Mouse (Mus musculus): ENCODE measurements around the gene Arhgap6. TPM values are rescaled to one million over a fixed set of nuclear protein-coding genes. Genes with fewer than 3 reads are reported as not detected.
A peak's percentile ranks its signal among the peaks of the same experiment; 100 is the strongest.

Gene Arhgap6
- polyA plus RNA-seq, 1 experiment from 2014 or later: 1.4 TPM

DNA sequence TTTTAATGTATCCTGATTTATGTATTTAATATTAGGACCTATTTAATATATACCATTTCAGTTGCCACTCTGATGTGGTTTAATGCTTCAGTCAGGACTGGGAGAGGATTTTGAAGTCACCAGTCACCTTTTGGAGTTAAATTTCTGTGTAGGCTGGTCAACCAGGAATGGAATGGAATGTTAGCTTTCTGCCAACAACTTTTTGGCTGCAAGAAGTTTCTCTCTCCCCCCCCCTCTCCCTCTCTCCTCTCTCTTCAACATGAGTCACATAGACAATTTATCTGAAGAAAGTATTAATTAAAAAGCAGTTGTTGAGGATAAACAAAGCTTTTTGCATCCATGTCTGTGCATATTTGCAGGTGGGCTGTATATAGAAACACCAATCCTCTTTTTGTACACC lies 217.8 kb downstream of the Arhgap6 start:
- Histone ChIP-seq H3K27ac (no peak overlapping the region), H3K27me3 (peaks cover 6% of the 10 kb centered on the region; the same call in 1 of the 2 replicates), H3K9me3 (replicated peaks) (no peaks in the 10 kb centered on the region), H3K4me2 (replicated peaks) (no peak overlapping the region), H3K9ac (no peak overlapping the region), H3K36me3 (no peaks in the 10 kb centered on the region), H3K4me3 (no peak overlapping the region), H3K4me1 (no peaks in the 10 kb centered on the region)
- no peak for ATAC-seq (ENCODE audit: low FRiP score)

DNA sequence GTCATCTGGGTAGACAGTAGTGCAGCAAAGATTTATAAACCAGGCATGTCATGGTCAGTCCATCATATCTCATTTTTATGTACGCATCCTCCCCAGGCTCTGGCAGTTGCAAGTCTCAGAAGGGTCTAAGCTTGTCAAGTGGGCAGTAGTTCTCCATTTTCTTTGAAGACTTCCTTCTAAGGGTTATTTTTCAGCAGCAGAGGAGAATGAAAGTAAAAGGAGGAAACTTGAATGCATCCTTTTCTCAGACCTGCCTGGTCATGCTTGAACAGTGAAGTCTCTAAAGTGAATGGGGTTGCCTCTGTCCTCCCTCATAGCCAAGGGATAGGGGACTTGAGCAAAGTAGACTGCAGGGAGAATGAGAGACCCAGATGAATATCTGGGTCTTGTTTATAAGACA lies 239.5 kb downstream of the Arhgap6 start:
- no peak overlapping the region for H3K4me2 ChIP-seq (replicated peaks)
- H3K27ac ChIP-seq: no peak overlapping the region
- H3K4me1 ChIP-seq: no peaks in the 10 kb centered on the region
- H3K36me3 ChIP-seq: no peaks in the 10 kb centered on the region
- no peak for ATAC-seq (ENCODE audit: low FRiP score)
- no peak overlapping the region for H3K4me3 ChIP-seq
- H3K9me3 ChIP-seq (replicated peaks): no peaks in the 10 kb centered on the region
- no peak overlapping the region for H3K9ac ChIP-seq
- H3K27me3 ChIP-seq: peaks cover 27% of the 10 kb centered on the region
- 90% methylated on average over 1 of the region's 1 CpGs for WGBS

DNA sequence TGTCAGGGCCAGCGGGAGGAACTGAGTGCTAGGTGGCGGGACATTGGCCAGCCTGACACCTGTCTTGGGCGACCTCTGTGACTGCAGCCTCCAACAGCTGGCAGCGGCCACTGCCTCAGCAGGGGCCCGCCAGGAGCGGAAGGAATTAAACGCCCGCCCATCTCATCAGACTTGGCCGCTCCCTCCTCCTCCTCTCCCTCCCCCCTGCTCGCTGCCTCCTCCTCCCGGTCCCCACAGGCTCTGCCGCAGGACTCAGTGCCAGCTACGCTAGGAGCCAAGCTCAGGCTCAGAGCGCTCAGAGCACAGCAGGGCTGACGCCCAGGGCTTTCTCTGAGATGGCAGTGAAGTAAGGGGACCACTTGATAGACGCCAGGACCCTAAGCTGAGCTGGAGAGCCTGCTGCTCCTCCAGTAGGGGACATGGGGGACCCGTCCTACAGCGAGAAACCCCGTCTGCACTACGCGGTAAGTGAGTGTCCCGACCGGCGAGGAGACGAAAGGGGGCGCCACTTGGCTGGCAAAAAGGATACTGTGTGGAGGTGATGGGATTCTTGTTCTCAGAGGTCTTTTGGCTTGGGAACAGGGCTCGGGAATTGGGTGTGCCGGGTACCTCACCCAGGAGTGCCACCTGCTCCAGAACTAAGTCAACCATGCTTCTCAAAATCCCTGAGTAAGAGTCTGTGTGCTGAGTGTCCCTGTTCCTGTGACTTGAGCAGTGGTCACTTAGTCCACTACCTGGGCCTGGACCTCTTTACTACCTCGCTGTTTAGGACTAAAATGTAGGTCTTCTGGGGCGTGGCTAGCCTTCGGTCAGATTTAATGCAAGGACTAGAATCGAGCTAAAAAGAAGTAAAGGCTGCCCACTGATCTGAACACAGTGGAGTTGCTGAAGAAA lies 241.8 kb downstream of the Arhgap6 start:
- H3K9ac ChIP-seq: peak overlapping the region; percentile 49
- H3K4me1 ChIP-seq: no peaks in the 10 kb centered on the region
- no peaks in the 10 kb centered on the region for H3K36me3 ChIP-seq
- WGBS: 22% methylated on average over 28 of the region's 32 CpGs
- no peak overlapping the region for H3K27ac ChIP-seq
- peak overlapping the region; percentile 59 for H3K4me2 ChIP-seq (replicated peaks)
- peaks cover 27% of the 10 kb centered on the region for H3K27me3 ChIP-seq
- no peaks in the 10 kb centered on the region for H3K9me3 ChIP-seq (replicated peaks)
- H3K4me3 ChIP-seq: peak overlapping the region; percentile 34
- ATAC-seq (ENCODE audit: low FRiP score): peak; percentile 88

DNA sequence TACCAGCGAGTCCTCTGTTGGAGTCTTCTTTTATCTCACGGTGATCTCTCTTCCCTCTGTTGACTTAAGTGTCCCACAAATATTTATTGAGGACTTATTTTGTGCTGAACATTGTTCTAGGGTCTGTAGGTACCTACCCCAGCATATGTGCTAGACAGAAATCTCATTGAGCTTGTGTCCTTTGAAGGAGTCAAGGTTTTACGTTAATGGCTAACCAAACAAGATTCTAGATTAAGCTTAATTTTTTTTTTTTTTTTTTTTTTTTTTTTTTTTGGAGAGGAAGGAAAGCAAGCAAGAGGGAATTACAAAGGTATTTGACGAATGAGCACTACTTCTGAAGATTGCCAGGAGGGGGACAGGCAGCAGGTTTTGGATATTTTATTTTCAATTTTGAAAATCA lies 242.5 kb downstream of the Arhgap6 start:
- Histone ChIP-seq H3K36me3 (no peaks in the 10 kb centered on the region), H3K9me3 (replicated peaks) (no peaks in the 10 kb centered on the region), H3K4me2 (replicated peaks) (no peak overlapping the region), H3K27ac (no peak overlapping the region), H3K9ac (no peak overlapping the region), H3K4me1 (no peaks in the 10 kb centered on the region), H3K27me3 (peaks cover 27% of the 10 kb centered on the region), H3K4me3 (no peak overlapping the region)
- ATAC-seq (ENCODE audit: low FRiP score): no peak
- WGBS: 61% methylated on average over 4 of the region's 4 CpGs

DNA sequence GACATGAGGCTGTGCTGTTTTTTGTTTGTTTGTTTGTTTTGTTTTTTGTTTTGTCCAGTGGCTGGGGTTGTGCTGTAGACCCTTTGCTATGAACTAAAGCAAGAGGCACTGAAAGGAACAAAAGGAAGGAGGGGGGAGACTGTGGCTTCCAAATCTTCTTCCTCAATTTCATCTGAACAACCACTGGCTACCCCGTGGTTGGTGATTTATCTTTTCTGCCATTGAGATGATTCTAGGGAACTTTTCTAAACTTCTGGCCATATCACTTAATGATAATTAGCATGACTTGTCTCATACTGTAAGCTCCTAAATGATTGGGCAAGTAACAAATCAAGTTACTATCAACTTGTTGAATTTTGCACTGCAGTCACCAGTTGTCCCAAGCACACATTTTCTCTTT lies 249.0 kb downstream of the Arhgap6 start:
- H3K36me3 ChIP-seq: no peaks in the 10 kb centered on the region
- ATAC-seq (ENCODE audit: low FRiP score): no peak
- H3K9me3 ChIP-seq (replicated peaks): no peaks in the 10 kb centered on the region
- H3K9ac ChIP-seq: no peak overlapping the region
- H3K4me2 ChIP-seq (replicated peaks): no peak overlapping the region
- H3K4me3 ChIP-seq: no peak overlapping the region
- H3K27ac ChIP-seq: no peak overlapping the region
- WGBS: 69% methylated on average over 1 of the region's 1 CpGs
- H3K27me3 ChIP-seq: peaks cover 5% of the 10 kb centered on the region; the same call in 1 of the 2 replicates
- H3K4me1 ChIP-seq: no peaks in the 10 kb centered on the region

DNA sequence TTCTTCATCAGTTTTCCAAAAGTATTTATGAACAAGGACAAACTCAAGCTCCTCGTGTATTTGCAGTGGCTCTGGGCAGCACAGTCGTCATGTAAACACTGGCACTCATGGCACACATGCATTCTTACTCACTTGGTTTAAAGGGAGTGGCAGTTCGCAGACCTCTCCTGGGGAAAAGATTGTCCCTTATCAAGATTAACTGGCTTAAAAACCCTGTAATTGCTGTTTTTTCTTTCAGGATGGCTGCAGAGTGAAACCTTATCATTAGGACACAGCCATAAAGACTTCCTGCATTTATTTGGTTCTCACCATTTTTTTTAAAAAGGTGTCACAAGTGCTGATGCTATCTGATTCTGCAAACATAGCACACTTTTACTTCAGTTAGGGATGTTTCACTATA lies 252.7 kb downstream of the Arhgap6 start:
- Histone ChIP-seq H3K27me3 (peaks cover 5% of the 10 kb centered on the region; the same call in 1 of the 2 replicates), H3K4me3 (no peak overlapping the region), H3K4me1 (no peaks in the 10 kb centered on the region), H3K27ac (no peak overlapping the region), H3K4me2 (replicated peaks) (no peak overlapping the region), H3K9ac (no peak overlapping the region), H3K9me3 (replicated peaks) (no peaks in the 10 kb centered on the region), H3K36me3 (no peaks in the 10 kb centered on the region)
- 63% methylated on average over 3 of the region's 3 CpGs for WGBS
- no peak for ATAC-seq (ENCODE audit: low FRiP score)

DNA sequence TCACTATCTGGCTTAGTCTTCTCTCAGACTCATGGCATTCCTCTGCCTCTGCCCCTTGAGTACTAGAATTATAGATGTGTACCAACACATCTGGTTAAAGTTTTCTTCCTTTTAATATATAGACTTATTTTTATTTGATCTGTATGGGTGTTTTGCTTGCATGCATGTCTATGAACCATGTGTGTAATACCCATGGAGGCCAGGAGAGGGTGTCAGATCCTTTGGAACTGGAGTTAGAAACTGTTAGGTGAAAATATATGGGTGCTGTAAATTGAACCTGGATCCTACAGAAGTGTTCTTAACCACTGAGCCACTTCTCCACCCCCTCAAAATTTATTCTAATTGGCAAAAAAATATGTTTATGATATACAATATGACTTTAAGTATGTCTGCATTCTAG lies 254.7 kb downstream of the Arhgap6 start:
- no peak overlapping the region for H3K9ac ChIP-seq
- H3K4me3 ChIP-seq: no peak overlapping the region
- H3K36me3 ChIP-seq: no peaks in the 10 kb centered on the region
- no peaks in the 10 kb centered on the region for H3K4me1 ChIP-seq
- ATAC-seq (ENCODE audit: low FRiP score): no peak
- no peak overlapping the region for H3K27ac ChIP-seq
- H3K27me3 ChIP-seq: 0 out of 2 replicates have a peak, but pooled peaks cover 7% of the 10 kb centered on the region
- no peaks in the 10 kb centered on the region for H3K9me3 ChIP-seq (replicated peaks)
- H3K4me2 ChIP-seq (replicated peaks): no peak overlapping the region

DNA sequence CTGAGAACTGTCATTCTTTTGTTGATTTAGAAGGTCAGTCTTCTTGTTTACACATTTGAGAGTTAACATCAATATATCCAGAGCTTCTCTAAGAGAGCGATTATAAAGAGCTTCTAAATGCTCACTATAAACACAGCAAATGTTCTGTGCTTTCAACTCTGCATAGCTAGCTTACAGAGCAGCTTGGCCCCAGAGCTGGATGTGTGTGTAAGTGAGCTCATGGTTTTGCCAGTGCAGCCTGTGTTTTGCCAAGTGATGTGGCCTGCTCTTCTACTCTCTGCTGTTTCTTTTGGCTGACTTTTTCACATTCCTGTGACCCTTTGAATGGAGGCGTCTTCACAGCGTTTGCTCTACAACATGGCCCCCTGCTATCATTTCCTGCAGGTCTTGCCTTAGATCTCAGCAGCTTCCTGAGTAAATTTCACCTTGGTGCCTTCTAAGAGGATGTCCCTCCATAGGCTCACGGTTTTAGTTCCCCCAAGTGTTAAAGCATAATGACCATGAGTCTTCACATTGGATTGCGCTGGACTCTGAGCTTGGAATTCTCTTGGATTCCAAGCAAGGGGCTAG lies 259.1 kb downstream of the Arhgap6 start:
- WGBS: 51% methylated on average over 5 of the region's 5 CpGs
- no peak for ATAC-seq (ENCODE audit: low FRiP score)
- no peak overlapping the region for H3K9ac ChIP-seq

DNA sequence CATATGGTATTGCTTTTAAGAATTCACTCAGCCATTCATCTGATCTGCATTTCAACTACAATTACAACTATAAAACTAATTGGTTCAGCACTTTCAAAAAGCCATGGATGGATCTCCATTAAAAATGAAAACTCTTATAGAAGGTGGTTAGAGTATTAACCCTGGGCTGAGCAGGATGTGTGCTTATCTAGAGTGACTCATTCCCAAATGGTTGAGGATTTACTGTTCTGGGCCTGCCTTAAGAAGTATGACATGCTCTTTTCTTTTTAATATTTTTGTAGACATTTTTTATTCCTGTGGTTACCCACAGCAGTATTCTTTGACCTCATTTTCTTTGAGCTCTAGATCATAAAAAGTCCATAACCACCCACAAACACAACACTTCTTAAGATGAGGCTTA lies 267.7 kb downstream of the Arhgap6 start:
- no peak for ATAC-seq (ENCODE audit: low FRiP score)

More for the DNA sequence above, 259.1 kb downstream of the Arhgap6 start:
- Histone ChIP-seq H3K27me3 (0 out of 2 replicates have a peak, but pooled peaks cover 2% of the 10 kb centered on the region), H3K9me3 (replicated peaks) (no peaks in the 10 kb centered on the region), H3K27ac (no peak overlapping the region), H3K36me3 (no peaks in the 10 kb centered on the region), H3K4me1 (no peaks in the 10 kb centered on the region), H3K4me2 (replicated peaks) (no peak overlapping the region), H3K4me3 (no peak overlapping the region)

DNA sequence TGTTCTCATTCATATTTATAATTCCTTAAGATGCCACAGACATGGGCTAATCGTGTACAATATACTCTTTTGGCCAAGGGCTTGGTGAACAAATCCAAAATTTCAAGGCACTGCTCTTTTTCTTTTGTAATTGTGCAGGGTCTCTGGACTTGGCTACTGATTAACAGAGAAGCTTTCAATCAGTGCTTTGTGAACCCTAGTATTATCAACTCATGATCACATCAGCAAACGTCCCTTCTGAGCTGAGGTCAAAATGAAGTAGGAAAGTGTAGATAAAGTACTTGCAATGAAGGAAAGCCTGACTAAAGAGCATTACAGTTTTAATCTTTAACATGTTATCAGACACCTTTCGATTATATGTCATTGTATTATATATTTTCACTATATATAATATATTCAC lies 270.4 kb downstream of the Arhgap6 start:
- H3K4me2 ChIP-seq (replicated peaks): no peak overlapping the region
- H3K4me1 ChIP-seq: no peaks in the 10 kb centered on the region
- 63% methylated on average over 3 of the region's 3 CpGs for WGBS
- H3K27ac ChIP-seq: no peak overlapping the region
- H3K9me3 ChIP-seq (replicated peaks): no peaks in the 10 kb centered on the region
- no peaks in the 10 kb centered on the region for H3K36me3 ChIP-seq
- ATAC-seq (ENCODE audit: low FRiP score): no peak
- no peak overlapping the region for H3K4me3 ChIP-seq
- H3K27me3 ChIP-seq: peaks cover 4% of the 10 kb centered on the region
- H3K9ac ChIP-seq: no peak overlapping the region

More for the DNA sequence above, 267.7 kb downstream of the Arhgap6 start:
- Histone ChIP-seq H3K9me3 (replicated peaks) (no peaks in the 10 kb centered on the region), H3K36me3 (no peaks in the 10 kb centered on the region), H3K27ac (no peak overlapping the region), H3K9ac (no peak overlapping the region), H3K4me3 (no peak overlapping the region), H3K27me3 (peaks cover 4% of the 10 kb centered on the region), H3K4me2 (replicated peaks) (no peak overlapping the region), H3K4me1 (no peaks in the 10 kb centered on the region)

DNA sequence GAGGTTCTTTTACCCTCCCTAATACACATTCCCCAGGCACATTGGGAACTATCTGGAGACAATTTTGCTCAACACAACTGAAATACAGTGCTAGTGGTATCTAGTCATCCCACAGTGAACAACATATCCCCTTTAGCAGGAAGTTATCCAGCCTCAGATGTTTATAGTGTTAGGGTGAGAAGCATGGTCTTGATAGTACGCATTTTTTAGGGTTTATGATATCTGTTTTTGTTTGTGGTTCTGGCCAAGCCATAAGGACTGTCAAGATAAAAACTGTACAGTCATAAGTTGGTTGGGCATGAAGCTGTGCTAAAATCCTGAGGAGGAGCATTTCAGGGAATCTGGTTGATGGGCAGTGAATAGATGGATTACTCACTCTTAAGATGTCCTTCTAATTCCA lies 271.0 kb downstream of the Arhgap6 start:
- Histone ChIP-seq H3K27ac (no peak overlapping the region), H3K9ac (no peak overlapping the region), H3K36me3 (no peaks in the 10 kb centered on the region), H3K4me3 (no peak overlapping the region), H3K9me3 (replicated peaks) (no peaks in the 10 kb centered on the region), H3K27me3 (peaks cover 1% of the 10 kb centered on the region), H3K4me2 (replicated peaks) (no peak overlapping the region), H3K4me1 (no peaks in the 10 kb centered on the region)
- no peak for ATAC-seq (ENCODE audit: low FRiP score)
- 78% methylated on average over 1 of the region's 1 CpGs for WGBS

DNA sequence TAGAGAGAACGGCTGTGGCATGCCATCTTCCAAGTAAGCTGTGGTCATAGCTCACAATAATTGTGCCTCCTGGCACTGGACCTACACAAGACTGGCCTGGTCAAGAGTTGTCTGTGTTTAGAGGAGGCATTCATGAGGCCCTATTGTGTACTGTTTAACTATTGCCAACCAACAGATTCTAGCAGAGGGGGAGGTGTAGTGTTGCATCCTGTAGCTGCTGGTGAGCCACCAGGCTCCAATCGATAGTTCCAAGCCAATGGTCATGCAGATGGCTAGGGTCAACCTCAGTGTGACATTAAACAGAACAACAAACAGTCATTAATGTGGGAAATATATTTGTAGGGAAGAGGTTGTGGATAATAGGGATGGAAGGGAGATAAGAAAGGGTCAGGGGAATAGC lies 280.1 kb downstream of the Arhgap6 start:
- no peak for ATAC-seq (ENCODE audit: low FRiP score)
- Histone ChIP-seq H3K27me3 (peaks cover 10% of the 10 kb centered on the region; the same call in 1 of the 2 replicates), H3K4me3 (no peak overlapping the region), H3K9ac (no peak overlapping the region), H3K9me3 (replicated peaks) (no peaks in the 10 kb centered on the region), H3K4me2 (replicated peaks) (no peak overlapping the region), H3K27ac (no peak overlapping the region), H3K36me3 (no peaks in the 10 kb centered on the region), H3K4me1 (no peaks in the 10 kb centered on the region)
- WGBS: 85% methylated on average over 2 of the region's 2 CpGs

DNA sequence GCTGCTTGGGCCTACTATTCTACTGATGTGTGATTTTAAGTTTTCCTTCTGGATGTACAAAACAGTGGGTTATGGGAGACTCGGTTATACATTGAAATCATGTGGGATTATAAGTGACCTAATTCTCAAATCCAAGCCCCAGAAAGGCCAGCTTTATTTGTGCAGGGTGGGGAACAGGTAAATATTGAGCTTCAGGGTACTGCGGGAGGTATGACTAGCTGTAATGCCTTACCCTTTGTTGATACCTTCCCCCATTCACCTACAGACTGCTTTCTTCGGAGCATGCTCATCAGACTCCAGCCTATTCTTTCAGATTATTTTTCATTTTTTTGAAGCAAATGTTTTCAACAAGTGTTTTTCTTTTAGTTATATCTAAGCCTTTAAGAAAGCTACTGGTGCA lies 286.7 kb downstream of the Arhgap6 start:
- Histone ChIP-seq H3K27ac (no peak overlapping the region), H3K27me3 (peaks cover 8% of the 10 kb centered on the region; the same call in 1 of the 2 replicates), H3K36me3 (no peaks in the 10 kb centered on the region), H3K9ac (no peak overlapping the region), H3K4me2 (replicated peaks) (no peak overlapping the region), H3K4me3 (no peak overlapping the region), H3K4me1 (no peaks in the 10 kb centered on the region), H3K9me3 (replicated peaks) (no peaks in the 10 kb centered on the region)
- no peak for ATAC-seq (ENCODE audit: low FRiP score)
- whole genome bisulfite sequencing: 91% methylated on average over 3 of the region's 3 CpGs
